Mouse (Mus musculus) liver, postnatal 0 days (tissue): ENCODE data around the gene Lce1a2.

Experiments
- CTCF ChIP-seq: sonication (generic); IDR thresholded peaks from 2 replicates; pipeline ENCODE4 v1.5.1; 2016; ENCODE audit warnings: antibody characterized with exemption, low read depth
- EP300 ChIP-seq: IDR thresholded peaks from 2 replicates; pipeline ENCODE4 v1.6.1; 2016; ENCODE audit warnings: antibody characterized with exemption, low read depth, mild to moderate bottlenecking

GRCm38 (mm10) chr3:92670215-92670614 lies at the start of gene Lce1a2:
- TF ChIP-seq CTCF (no peak), EP300 (no peak)
